Mouse (Mus musculus): Measurements from ENCODE around the gene Tbc1d8.

DNA sequence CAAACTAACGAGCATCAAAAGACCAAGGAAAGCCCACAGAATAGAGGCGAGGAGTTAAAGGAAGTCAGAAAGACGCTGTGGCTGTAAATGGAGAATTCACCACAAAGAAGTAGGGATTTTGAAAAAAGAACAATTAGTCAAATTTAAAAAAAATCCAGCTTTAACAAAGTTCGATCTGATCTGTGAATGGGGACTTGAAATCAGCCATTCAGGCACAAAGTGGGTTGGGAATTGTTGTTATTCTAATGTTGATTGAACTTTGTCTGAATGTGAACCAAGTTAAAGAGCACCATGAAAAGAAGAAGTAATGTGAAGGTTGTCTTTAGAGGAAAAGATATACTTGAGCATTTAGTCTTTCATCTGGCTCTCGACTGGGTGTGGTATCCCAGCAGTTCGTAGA, 49.8 kb upstream of the Tbc1d8 start:
- TF ChIP-seq POLR2A (IDR thresholded peaks at IDR 0.05; ENCODE audit: insufficient read depth, low read depth, low read length) (no peak), CTCF (IDR thresholded peaks at IDR 0.05) (no peak)

Data from heart, adult 2 months (tissue).